Mouse (Mus musculus) ovary, postnatal 10 days (tissue): ENCODE data around the gene 2310034G01Rik.
A peak's percentile ranks its signal among the peaks of the same experiment; 100 is the strongest.

Source experiments
- DNase-seq: peaks from one replicate; pipeline ENCODE4 v3.0.0; 2022; ENCODE audit warnings: low spot score

2310034G01Rik gene

GRCm38 (mm10) chr19:46357344-46358280 lies 7.5 kb upstream of the 2310034G01Rik start:
- no peak for DNase-seq

DNA sequence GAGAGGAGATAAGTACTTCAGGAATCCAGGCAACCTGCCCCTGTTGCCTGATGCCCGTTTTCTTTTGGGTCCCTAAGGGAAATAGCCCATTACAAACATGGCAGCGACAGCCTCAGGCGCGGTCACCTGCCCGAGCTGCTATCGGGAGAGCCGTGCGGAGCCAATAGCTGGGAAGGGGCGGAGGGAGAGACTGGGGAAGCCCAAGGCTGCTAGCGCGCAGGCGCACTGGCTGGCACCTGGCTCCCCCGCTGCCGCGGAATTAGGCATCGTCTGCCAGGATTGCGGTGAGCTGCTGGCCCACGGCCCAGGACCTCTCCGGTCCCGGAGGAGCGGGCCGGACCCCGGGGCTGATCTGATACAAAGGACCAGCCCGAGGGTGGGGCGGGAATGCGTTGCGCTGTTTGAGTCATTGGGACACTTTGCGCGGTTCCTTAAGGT lies 6.6 kb upstream of the 2310034G01Rik start:
- peak; percentile 61 for DNase-seq

GRCm38 (mm10) chr19:46349550-46349949 lies 552 bp downstream of the 2310034G01Rik start:
- DNase-seq, result no peak

GRCm38 (mm10) chr19:46348761-46349458 lies 1.2 kb downstream of the 2310034G01Rik start:
- peak; percentile 56 for DNase-seq

GRCm38 (mm10) chr19:46347936-46348668 lies 2.0 kb downstream of the 2310034G01Rik start:
- no peak for DNase-seq

- no peak for DNase-seq
These were observed 3.0 kb downstream of the 2310034G01Rik start for GRCm38 (mm10) chr19:46347146-46347545.

DNA sequence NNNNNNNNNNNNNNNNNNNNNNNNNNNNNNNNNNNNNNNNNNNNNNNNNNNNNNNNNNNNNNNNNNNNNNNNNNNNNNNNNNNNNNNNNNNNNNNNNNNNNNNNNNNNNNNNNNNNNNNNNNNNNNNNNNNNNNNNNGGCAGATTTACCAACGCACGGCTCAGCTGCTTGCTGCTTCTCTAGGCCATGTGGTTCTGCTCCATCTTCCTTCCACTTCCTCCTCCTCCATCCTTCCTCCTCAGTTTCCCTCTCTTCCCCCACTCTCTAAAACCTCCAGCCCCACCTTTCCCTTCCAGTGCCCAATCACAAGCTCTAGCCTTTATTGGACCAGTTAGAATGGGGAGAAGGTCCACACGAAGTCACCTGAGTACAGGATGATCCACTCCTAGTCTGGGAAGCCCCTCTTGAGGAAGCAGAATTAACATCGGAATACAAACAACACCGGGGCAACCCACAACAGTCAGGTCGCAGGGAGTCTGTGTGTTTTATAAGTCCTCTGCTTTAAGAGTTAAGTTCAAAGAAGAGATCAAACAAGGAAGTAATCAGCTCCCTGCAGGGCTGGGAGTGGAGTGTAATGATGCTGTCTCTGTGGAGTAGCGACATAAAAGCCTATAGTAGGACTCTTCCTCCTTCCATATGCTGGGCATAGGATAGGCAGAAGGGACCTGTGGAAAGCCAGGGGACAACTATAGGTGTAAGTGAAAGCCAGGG lies 5.2 kb downstream of the 2310034G01Rik start:
- no peak for DNase-seq

DNA sequence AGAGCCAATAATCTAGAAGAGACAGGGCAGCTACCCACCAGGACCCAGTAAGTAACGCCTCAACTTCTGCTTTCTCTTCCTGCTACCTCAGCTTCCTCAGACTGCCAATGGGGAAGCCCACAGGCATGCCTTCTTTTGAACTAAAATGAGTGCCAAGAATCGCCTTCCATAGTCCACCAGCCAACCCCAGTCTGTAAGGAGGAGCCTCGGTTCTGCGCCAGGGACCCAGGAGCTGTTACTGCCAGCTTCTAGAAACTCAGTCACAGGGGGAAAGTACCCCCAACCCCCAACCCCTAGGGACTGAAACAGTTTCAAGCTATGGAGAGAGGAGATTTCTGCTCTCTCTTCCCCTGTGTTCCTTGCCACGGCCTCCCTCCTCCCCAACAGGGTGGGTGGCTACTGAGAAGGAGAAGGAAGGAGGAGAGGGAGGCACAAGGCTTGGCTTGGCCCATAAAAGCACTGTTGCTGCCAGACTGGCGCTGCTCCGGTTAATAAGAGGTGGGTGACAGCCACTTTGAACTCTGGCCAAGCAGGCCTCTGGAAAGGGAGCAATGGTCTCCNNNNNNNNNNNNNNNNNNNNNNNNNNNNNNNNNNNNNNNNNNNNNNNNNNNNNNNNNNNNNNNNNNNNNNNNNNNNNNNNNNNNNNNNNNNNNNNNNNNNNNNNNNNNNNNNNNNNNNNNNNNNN lies 10.7 kb downstream of the 2310034G01Rik start:
- DNase-seq, result no peak

DNA sequence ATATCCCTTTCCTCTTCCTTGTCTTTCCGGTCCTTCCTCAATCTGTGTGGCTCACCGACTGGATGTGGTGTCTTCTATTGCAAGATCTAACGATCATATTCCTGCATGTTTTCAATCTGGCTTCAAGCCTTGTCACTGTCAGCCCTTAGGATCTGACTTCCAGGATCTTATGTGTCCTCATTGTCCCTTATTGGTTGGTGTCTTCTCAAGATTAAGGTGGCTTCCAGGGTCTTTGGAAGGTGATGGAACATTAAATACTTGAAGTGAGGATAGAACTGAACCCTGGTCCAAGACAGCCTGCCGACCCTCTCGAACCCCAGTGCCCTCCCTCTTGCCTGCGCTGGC lies 11.2 kb downstream of the 2310034G01Rik start:
- DNase-seq, result no peak

GRCm38 (mm10) chr19:46338331-46338936 lies 11.7 kb downstream of the 2310034G01Rik start, which contains the start of gene Cuedc2:
Cuedc2 (minus strand) TSS chr19:46338702.
- peak; percentile 93 for DNase-seq

- no peak for DNase-seq
These were observed 12.3 kb downstream of the 2310034G01Rik start for GRCm38 (mm10) chr19:46337719-46338330.

DNA sequence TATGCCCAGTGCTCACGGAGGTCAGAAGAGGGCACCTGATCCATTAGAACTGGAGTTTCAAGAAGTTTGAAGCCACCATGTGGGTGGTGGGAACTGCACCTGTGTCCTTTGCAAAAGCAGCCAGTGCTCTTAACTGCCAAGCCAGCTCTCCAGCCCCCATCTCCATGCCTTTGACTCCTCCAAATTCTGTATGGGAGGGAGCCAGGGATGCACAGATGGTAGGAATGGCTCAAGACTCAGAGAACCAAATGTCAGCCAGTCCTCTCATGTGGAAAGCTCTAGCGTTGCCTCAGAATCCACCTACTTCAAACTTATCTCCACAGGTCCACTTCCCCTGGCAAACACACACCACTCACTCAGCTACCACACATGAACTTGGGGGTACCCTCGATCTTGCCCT lies 16.2 kb downstream of the 2310034G01Rik start:
- no peak for DNase-seq

GRCm38 (mm10) chr19:46332721-46333339 lies 17.3 kb downstream of the 2310034G01Rik start:
- DNase-seq, result no peak

DNA sequence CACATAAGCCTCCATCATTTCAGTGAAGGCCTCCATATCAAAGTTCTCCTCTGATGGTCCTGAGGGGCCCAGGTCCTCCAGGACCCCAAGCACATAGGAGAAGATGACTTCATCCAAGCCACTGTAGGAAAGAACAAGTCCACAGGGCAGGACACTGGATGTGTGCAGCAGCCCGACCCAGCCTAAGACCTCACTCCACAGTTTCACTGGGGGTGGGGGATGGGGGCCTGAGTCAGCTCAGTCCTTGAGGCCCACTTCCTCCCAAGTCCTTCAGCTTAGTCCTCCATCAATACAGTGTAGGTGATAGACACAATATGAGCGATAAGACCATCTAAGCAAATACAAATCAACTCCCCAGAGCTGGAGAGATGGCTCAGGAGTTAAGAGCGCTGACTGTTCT lies 18.2 kb downstream of the 2310034G01Rik start:
- DNase-seq, result no peak

- no peak for DNase-seq
These were observed 18.8 kb downstream of the 2310034G01Rik start for GRCm38 (mm10) chr19:46331326-46331725.

GRCm38 (mm10) chr19:46330696-46331095 lies 19.4 kb downstream of the 2310034G01Rik start:
- DNase-seq, result no peak

- no peak for DNase-seq
These were observed 20.2 kb downstream of the 2310034G01Rik start for GRCm38 (mm10) chr19:46329951-46330350.

DNA sequence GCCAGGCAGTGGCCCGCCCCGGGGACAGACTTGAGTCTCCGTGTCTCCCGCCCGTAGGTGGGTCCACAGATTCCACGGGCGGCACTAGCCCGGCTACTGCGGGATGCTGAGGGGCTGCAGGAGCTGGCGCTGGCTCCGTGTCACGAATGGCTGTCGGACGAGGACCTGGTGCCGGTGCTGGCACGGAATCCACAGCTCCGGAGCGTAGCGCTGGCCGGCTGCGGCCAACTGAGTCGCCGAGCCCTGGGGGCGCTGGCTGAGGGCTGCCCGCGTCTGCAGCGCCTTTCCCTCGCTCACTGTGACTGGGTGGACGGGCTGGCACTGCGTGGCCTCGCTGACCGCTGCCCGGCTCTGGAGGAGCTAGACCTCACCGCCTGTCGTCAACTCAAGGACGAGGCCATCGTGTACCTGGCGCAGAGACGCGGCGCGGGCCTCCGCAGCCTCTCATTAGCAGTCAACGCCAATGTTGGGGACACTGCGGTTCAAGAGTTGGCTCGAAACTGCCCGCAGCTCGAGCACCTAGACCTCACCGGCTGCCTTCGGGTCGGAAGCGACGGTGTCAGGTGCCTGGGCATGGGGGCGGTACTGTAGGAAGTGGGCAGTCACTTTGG lies 21.0 kb downstream of the 2310034G01Rik start:
- no peak for DNase-seq
